23 mouse cellular contexts compared by ENCODE assay signal in the genomic region with DNA sequence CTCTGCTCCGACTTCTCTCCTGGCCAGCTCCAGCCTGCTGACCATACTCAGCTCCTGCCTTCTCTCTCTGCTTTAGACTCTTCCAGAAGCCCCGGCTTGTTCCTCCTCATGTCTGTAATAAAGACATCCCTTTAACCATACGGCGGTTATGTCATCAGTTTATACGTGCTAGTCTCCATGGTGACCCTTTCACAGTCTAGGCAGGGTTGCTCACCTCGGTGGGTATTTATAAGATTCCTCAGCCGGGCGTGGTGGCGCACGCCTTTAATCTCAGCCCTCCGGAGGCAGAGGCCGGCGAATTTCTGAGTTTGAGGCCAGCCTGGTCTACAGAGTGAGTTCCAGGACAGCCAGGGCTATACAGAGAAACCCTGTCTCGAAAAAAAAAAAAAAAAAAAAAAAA. TPM values are rescaled to one million over a fixed set of nuclear protein-coding genes. Genes with fewer than 3 reads are reported as not detected.
DNase-seq lines count a peak whose midpoint lies in the region; ATAC-seq and TF ChIP-seq lines count a peak whose summit lies in the region.
"Had no signal": no experiment of that assay in that cellular context is flagged by ENCODE, and none has a peak within 500 bp of the region (broad histone marks: within the 10 kb centered on the region; RNA-seq: fewer than 3 reads in every experiment).

No protein-coding gene starts in this region.

- no peak overlapping the region for H3K9ac ChIP-seq in forebrain, postnatal 0 days
- no peak overlapping the region for H3K9ac ChIP-seq in forebrain, embryonic 12.5 days
- H3K9ac ChIP-seq: heart, embryonic 13.5 days; hindbrain, embryonic 12.5 days; liver, embryonic 14.5 days; lung, embryonic 15.5 days; midbrain, embryonic 15.5 days; neural tube, embryonic 13.5 days had no signal

- no peaks in the 10 kb centered on the region for H3K27me3 ChIP-seq in forebrain, postnatal 0 days (ENCODE audit: insufficient read depth, low read length)
- 0 out of 2 replicates have a peak, but pooled peaks cover 6% of the 10 kb centered on the region for H3K27me3 ChIP-seq in forebrain, embryonic 12.5 days
- H3K27me3 ChIP-seq: heart, embryonic 13.5 days; hindbrain, embryonic 12.5 days; lung, embryonic 15.5 days; midbrain, embryonic 15.5 days; neural tube, embryonic 13.5 days had no signal

- TF ChIP-seq CTCF in forebrain, postnatal 0 days (IDR thresholded peaks at IDR 0.05; ENCODE audit: low read depth), result no peak
- TF ChIP-seq CTCF in layer of hippocampus, adult 2 months (conservative IDR thresholded peaks at IDR 0.05), result no peak

- peak; percentile 32; the same call in 1 of the 2 replicates for ATAC-seq in forebrain, postnatal 0 days
- ATAC-seq in forebrain, embryonic 12.5 days (ENCODE audit: low FRiP score), result no peak
- ATAC-seq: midbrain, embryonic 15.5 days had no signal

- DNase-seq in forebrain, postnatal 0 days, result no peak
- no peak for DNase-seq in layer of hippocampus, adult 2 months (ENCODE audit: low spot score in 2 of 2)
- no peak for DNase-seq in layer of hippocampus, postnatal 14 days (ENCODE audit: low spot score in 2 of 2)
- DNase-seq in ES-CJ7 (ENCODE audit: low read depth, low spot score), result peak; percentile 50
- DNase-seq in left cerebral cortex, adult 18-20 months (ENCODE audit: low spot score in 2 of 2), result no peak
- no peak for DNase-seq in spleen, adult 12 weeks (ENCODE audit: low spot score)
- DNase-seq: cerebellum, adult 11-12 months; cerebellum, postnatal 10 days; heart, postnatal 14 days; kidney, adult 8-10 months; kidney, postnatal 10 days; lung, postnatal 4 days; thymus, adult 18-20 months had no signal

- H3K27ac ChIP-seq in forebrain, postnatal 0 days (ENCODE audit: low read depth, low read length), result no peak overlapping the region
- H3K27ac ChIP-seq in forebrain, embryonic 12.5 days, result no peak overlapping the region
- H3K27ac ChIP-seq in layer of hippocampus, adult 2 months, result peak overlapping the region; percentile 64
- peak overlapping the region; percentile 68 for H3K27ac ChIP-seq in brown adipose tissue, adult 24 weeks (replicated peaks; ENCODE audit: low read depth, low read length)
- H3K27ac ChIP-seq: heart, embryonic 13.5 days; hindbrain, embryonic 12.5 days; liver, embryonic 14.5 days; lung, embryonic 15.5 days; midbrain, embryonic 15.5 days; neural tube, embryonic 13.5 days had no signal

- H3K36me3 ChIP-seq in forebrain, postnatal 0 days (ENCODE audit: insufficient read depth), result no peaks in the 10 kb centered on the region
- no peaks in the 10 kb centered on the region for H3K36me3 ChIP-seq in forebrain, embryonic 12.5 days (replicated peaks)
- H3K36me3 ChIP-seq: G1E; heart, embryonic 13.5 days; hindbrain, embryonic 12.5 days; lung, embryonic 15.5 days; midbrain, embryonic 15.5 days; neural tube, embryonic 13.5 days had no signal

- no peak overlapping the region for H3K4me3 ChIP-seq in forebrain, postnatal 0 days (ENCODE audit: low read depth, low read length)
- no peak overlapping the region for H3K4me3 ChIP-seq in forebrain, embryonic 12.5 days (replicated peaks)
- H3K4me3 ChIP-seq in layer of hippocampus, adult 2 months, result no peak overlapping the region
- H3K4me3 ChIP-seq in brown adipose tissue, adult 24 weeks (ENCODE audit: insufficient read depth, low read depth, low read length), result no peak overlapping the region
- H3K4me3 ChIP-seq: heart, embryonic 13.5 days; hindbrain, embryonic 12.5 days; lung, embryonic 15.5 days; midbrain, embryonic 15.5 days; myocyte; neural tube, embryonic 13.5 days had no signal

- 64% methylated on average over 14 of the region's 14 CpGs for WGBS in forebrain, postnatal 0 days
- WGBS in forebrain, embryonic 12.5 days, result 71% methylated on average over 14 of the region's 14 CpGs

- H3K4me2 ChIP-seq in forebrain, postnatal 0 days (ENCODE audit: low read depth), result no peak overlapping the region
- no peak overlapping the region for H3K4me2 ChIP-seq in forebrain, embryonic 12.5 days
- H3K4me2 ChIP-seq: heart, embryonic 13.5 days; hindbrain, embryonic 12.5 days; lung, embryonic 15.5 days; midbrain, embryonic 15.5 days; neural tube, embryonic 13.5 days had no signal

- peaks cover 8% of the 10 kb centered on the region for H3K4me1 ChIP-seq in forebrain, postnatal 0 days (ENCODE audit: insufficient read depth)
- peaks cover 18% of the 10 kb centered on the region for H3K4me1 ChIP-seq in forebrain, embryonic 12.5 days
- H3K4me1 ChIP-seq in brown adipose tissue, adult 24 weeks (ENCODE audit: control insufficient read depth, insufficient read depth, insufficient read length, low read length), result peaks cover 45% of the 10 kb centered on the region

- H3K9me3 ChIP-seq in forebrain, postnatal 0 days (ENCODE audit: low read length), result no peaks in the 10 kb centered on the region
- H3K9me3 ChIP-seq in forebrain, embryonic 12.5 days, result no peaks in the 10 kb centered on the region
- H3K9me3 ChIP-seq: G1E; heart, embryonic 13.5 days; hindbrain, embryonic 12.5 days; lung, embryonic 15.5 days; midbrain, embryonic 15.5 days; neural tube, embryonic 13.5 days had no signal

RNA-seq across cellular contexts. Expression of gene Mgll, which starts 51.1 kb away (rescaled TPM):
- total RNA-seq in forebrain, postnatal 0 days (2014; rRNA removed), result 35.1 and 37.5 TPM in 2 replicates
- polyA plus RNA-seq in forebrain, postnatal 0 days (2015; fragmentation: Nextera tagmentation; extraction: Ambion mirVana), result 48.7 and 60.7 TPM in 2 replicates
- polyA plus RNA-seq in forebrain, embryonic 12.5 days (2016; fragmentation: Nextera tagmentation; extraction: Ambion mirVana), result 3.5 and 5.5 TPM in 2 replicates
- total RNA-seq in layer of hippocampus, adult 2 months (2021), result 100 to 1,000 TPM; 178 to 182 TPM
- total RNA-seq in layer of hippocampus, postnatal 14 days (2021), result 100 to 1,000 TPM; 174 to 186 TPM
- polyA plus RNA-seq in brown adipose tissue, adult 24 weeks (2012; ENCODE audit: insufficient read depth, insufficient read length, missing spikeins), result 257 and 493 TPM in 2 replicates
- total RNA-seq in left cerebral cortex, adult 18-20 months (2021), result 100 to 1,000 TPM; 162 to 172 TPM

Comparison
In these comparisons a context has a peak if more than half of its experiments do, and no peak if none do; other contexts are left out.
1. H3K27ac ChIP-seq: peak in layer of hippocampus, adult 2 months (single experiment) and brown adipose tissue, adult 24 weeks (single experiment); none in forebrain, postnatal 0 days (single experiment) and forebrain, embryonic 12.5 days (single experiment).